Mouse (Mus musculus) adrenal gland, postnatal 36 days (tissue): ENCODE measurements around the gene S1pr1. TPM values are rescaled to one million over a fixed set of nuclear protein-coding genes. Genes with fewer than 3 reads are reported as not detected.

Experiments used
- DNase-seq, 2 experiments: peaks; one replicate each; pipeline ENCODE4 v3.0.0; 2021; ENCODE audit warnings: mixed read lengths in 1 of 2
- total RNA-seq, 2 experiments: library from RNA; stranded (reverse); gene quantifications; 2 replicates each; pipeline ENCODE4 v1.2.3; 2021

S1pr1 gene
- total RNA-seq, 2 experiments from 2014 or later = 17.1 to 31.2 TPM

GRCm38 (mm10) chr3:115674665-115675064 lies 40.2 kb downstream of the S1pr1 start:
- DNase-seq = no peak

DNA sequence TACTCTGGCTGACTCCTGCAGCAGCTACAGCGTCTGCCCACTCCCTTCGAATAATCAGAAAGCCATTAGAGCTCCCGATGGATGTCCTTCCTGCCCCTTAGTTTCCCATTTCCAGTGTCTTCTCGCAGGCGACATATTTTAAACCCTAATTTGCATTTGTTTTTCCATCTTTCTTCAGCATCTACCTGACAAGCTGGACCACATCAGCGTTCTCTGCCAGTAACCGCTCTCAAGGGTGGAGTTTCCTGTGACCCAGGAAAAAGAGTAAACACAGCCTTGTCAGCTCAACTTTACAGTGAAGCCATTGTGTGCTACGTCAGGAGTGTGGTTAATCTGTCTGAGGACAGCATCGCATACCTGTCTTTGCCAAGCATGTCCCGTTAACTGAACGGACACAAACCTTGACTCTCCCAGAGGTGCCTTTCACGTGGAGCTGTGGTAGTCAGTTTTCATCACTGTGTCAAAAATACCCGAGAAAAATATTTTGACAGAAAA lies 41.2 kb downstream of the S1pr1 start:
- no peak for DNase-seq

DNA sequence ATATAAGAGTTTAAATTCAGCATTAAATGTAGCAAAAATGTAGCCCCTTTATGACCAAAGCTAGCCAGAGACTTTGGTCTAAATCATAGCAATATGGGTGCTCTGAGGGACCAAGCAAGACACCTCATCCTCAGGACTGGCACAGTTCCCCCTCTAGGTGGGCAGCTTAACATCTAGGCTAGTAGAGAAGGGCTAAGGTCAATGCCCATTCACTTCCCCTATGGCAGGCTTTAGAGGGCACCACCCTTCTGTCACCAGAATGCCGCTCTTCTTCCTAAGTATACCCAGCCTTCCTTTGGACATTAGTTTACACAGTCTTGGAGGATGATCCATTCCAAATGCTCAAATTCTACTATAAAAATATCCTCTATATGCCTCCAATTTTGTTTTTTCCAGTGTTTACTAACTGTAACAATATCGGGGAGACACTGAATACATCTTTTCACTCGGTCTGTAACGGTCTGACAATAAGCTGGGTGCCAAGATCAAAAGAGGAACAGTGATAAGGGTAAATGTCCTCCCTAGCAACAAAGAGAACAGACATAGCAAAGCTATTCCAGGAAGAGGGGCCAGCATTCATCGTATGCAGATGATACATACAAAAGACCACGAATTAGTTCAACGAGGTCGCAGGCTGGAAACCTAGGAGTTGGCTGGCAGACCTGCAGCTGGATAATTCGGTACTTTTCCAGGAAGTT lies 41.8 kb downstream of the S1pr1 start:
- no peak for DNase-seq

- no peak for DNase-seq
These were observed 45.6 kb downstream of the S1pr1 start for GRCm38 (mm10) chr3:115669230-115669629.

GRCm38 (mm10) chr3:115667182-115667581 lies 47.7 kb downstream of the S1pr1 start:
- no peak for DNase-seq

- peak; percentile 13 for DNase-seq
These were observed 48.3 kb downstream of the S1pr1 start for GRCm38 (mm10) chr3:115666547-115666946.

GRCm38 (mm10) chr3:115664497-115664896 lies 50.4 kb downstream of the S1pr1 start:
- DNase-seq = no peak

- peak; percentile 77 for DNase-seq
These were observed 54.0 kb downstream of the S1pr1 start for GRCm38 (mm10) chr3:115660701-115661460.

Other genes with a start within 250 kb of the S1pr1 start
- 10 to 100 TPM; 19.5 to 20.8 TPM for gene Dph5, start 172.8 kb upstream of the S1pr1 start, total RNA-seq